In genomic region chr4:106960476-106960875, GRCm38 (mm10) we compare ENCODE assay signal across 17 mouse cellular contexts. TPM values are rescaled to one million over a fixed set of nuclear protein-coding genes. Genes with fewer than 3 reads are reported as not detected.
A peak's percentile ranks its signal among the peaks of the same experiment; 100 is the strongest.
DNase-seq lines count a peak whose midpoint lies in the region; ATAC-seq and TF ChIP-seq lines count a peak whose summit lies in the region.
"Had no signal": no experiment of that assay in that cellular context is flagged by ENCODE, and none has a peak within 500 bp of the region (broad histone marks: within the 10 kb centered on the region; RNA-seq: fewer than 3 reads in every experiment).

No protein-coding gene starts in this region.

- H3K27ac ChIP-seq in hindbrain, embryonic 13.5 days = peak overlapping the region; percentile 72
- no peak overlapping the region for H3K27ac ChIP-seq in hindbrain, embryonic 16.5 days (ENCODE audit: low read depth, low read length)
- H3K27ac ChIP-seq in MEL (ENCODE audit: control insufficient read depth, low read depth, low read length) = no peak overlapping the region
- peak overlapping the region; percentile 65 for H3K27ac ChIP-seq in forebrain, embryonic 16.5 days (ENCODE audit: low read length)
- peak overlapping the region; percentile 18; the same call in 1 of the 2 replicates for H3K27ac ChIP-seq in neural tube, embryonic 15.5 days (replicated peaks)
- H3K27ac ChIP-seq: embryonic facial prominence, embryonic 15.5 days; heart, embryonic 15.5 days; kidney, postnatal 0 days; liver, embryonic 14.5 days had no signal

- H3K9ac ChIP-seq in hindbrain, embryonic 13.5 days = no peak overlapping the region
- no peak overlapping the region for H3K9ac ChIP-seq in hindbrain, embryonic 16.5 days (ENCODE audit: low read depth, low read length)
- no peak overlapping the region for H3K9ac ChIP-seq in MEL (ENCODE audit: control insufficient read depth, low read depth, low read length, poor library complexity, severe bottlenecking)
- H3K9ac ChIP-seq in forebrain, embryonic 16.5 days (replicated peaks; ENCODE audit: low read depth, low read length) = no peak overlapping the region
- no peak overlapping the region for H3K9ac ChIP-seq in neural tube, embryonic 15.5 days (replicated peaks)
- H3K9ac ChIP-seq: embryonic facial prominence, embryonic 15.5 days; heart, embryonic 15.5 days; liver, embryonic 14.5 days had no signal

- no peak for TF ChIP-seq EP300 in MEL (IDR thresholded peaks at IDR 0.05; ENCODE audit: low read depth in 1 of 2, low read length in 2 of 2)

- no peak for TF ChIP-seq POLR2A in MEL (IDR thresholded peaks at IDR 0.05; ENCODE audit: control insufficient read depth in 1 of 2, insufficient read depth in 1 of 2, low read depth in 1 of 2, low read length in 2 of 2, poor library complexity in 1 of 2)

- no peak for TF ChIP-seq RAD21 in MEL (IDR thresholded peaks at IDR 0.05; ENCODE audit: low read depth, low read length)

- H3K9me3 ChIP-seq in hindbrain, embryonic 13.5 days = no peaks in the 10 kb centered on the region
- no peaks in the 10 kb centered on the region for H3K9me3 ChIP-seq in hindbrain, embryonic 16.5 days (ENCODE audit: control insufficient read depth, low read length)
- H3K9me3 ChIP-seq in MEL (replicated peaks; ENCODE audit: insufficient read depth, low read length) = no peaks in the 10 kb centered on the region
- no peaks in the 10 kb centered on the region for H3K9me3 ChIP-seq in forebrain, embryonic 16.5 days (ENCODE audit: control insufficient read depth, low read length)
- no peaks in the 10 kb centered on the region for H3K9me3 ChIP-seq in neural tube, embryonic 15.5 days (replicated peaks)
- H3K9me3 ChIP-seq: embryonic facial prominence, embryonic 15.5 days; G1E; heart, embryonic 15.5 days had no signal

- H3K4me3 ChIP-seq in hindbrain, embryonic 13.5 days = no peak overlapping the region
- H3K4me3 ChIP-seq in hindbrain, embryonic 16.5 days (ENCODE audit: low read length) = no peak overlapping the region
- no peak overlapping the region for H3K4me3 ChIP-seq in MEL (ENCODE audit: control insufficient read depth in 1 of 2, insufficient read depth in 1 of 2, low read depth in 2 of 2, low read length in 2 of 2)
- H3K4me3 ChIP-seq in forebrain, embryonic 16.5 days (replicated peaks; ENCODE audit: low read length) = no peak overlapping the region
- H3K4me3 ChIP-seq in neural tube, embryonic 15.5 days (replicated peaks) = no peak overlapping the region
- H3K4me3 ChIP-seq: embryonic facial prominence, embryonic 15.5 days; heart, embryonic 15.5 days had no signal

- no peak overlapping the region for H3K4me2 ChIP-seq in hindbrain, embryonic 13.5 days
- no peak overlapping the region for H3K4me2 ChIP-seq in hindbrain, embryonic 16.5 days (ENCODE audit: low read length)
- H3K4me2 ChIP-seq in forebrain, embryonic 16.5 days (ENCODE audit: low read length) = no peak overlapping the region
- no peak overlapping the region for H3K4me2 ChIP-seq in neural tube, embryonic 15.5 days
- H3K4me2 ChIP-seq: embryonic facial prominence, embryonic 15.5 days; heart, embryonic 15.5 days had no signal

- peaks cover 96% of the 10 kb centered on the region for H3K4me1 ChIP-seq in hindbrain, embryonic 13.5 days (replicated peaks)
- H3K4me1 ChIP-seq in hindbrain, embryonic 16.5 days (ENCODE audit: control insufficient read depth, insufficient read depth, low read depth, low read length) = peaks cover 36% of the 10 kb centered on the region
- H3K4me1 ChIP-seq in MEL (ENCODE audit: control insufficient read depth in 1 of 2, insufficient read depth in 2 of 2, low read length in 2 of 2) = peaks cover 20 to 27% of the 10 kb centered on the region in 2 experiments
- peaks cover 66% of the 10 kb centered on the region for H3K4me1 ChIP-seq in forebrain, embryonic 16.5 days (replicated peaks; ENCODE audit: control insufficient read depth, insufficient read depth, low read length)
- peaks cover 73% of the 10 kb centered on the region for H3K4me1 ChIP-seq in neural tube, embryonic 15.5 days

- 88% methylated on average over 2 of the region's 2 CpGs for WGBS in hindbrain, embryonic 13.5 days
- WGBS in hindbrain, embryonic 16.5 days = 91% methylated on average over 2 of the region's 2 CpGs
- WGBS in forebrain, embryonic 16.5 days = 50% methylated on average over 2 of the region's 2 CpGs
- 79% methylated on average over 2 of the region's 2 CpGs for WGBS in neural tube, embryonic 15.5 days

- ATAC-seq in hindbrain, embryonic 13.5 days (ENCODE audit: low FRiP score) = no peak
- ATAC-seq in hindbrain, embryonic 16.5 days = no peak
- ATAC-seq in forebrain, embryonic 16.5 days = no peak
- ATAC-seq in neural tube, embryonic 15.5 days (ENCODE audit: low FRiP score) = no peak
- ATAC-seq: inflammation-experienced regulatory T-cells, adult 6 months had no signal

- no peak for DNase-seq in MEL (ENCODE audit: low read depth, low spot score)
- DNase-seq in frontal cortex, postnatal 36 days (ENCODE audit: low spot score in 2 of 2) = no peak
- DNase-seq in lung, postnatal 10 days = no peak
- DNase-seq in heart, adult 9 months (ENCODE audit: low spot score in 2 of 2) = no peak
- DNase-seq: B cell, adult 2 months; lung, postnatal 14 days; thymus, postnatal 4 days had no signal

- TF ChIP-seq CTCF in MEL (IDR thresholded peaks at IDR 0.05 in 2 of 3, conservative IDR thresholded peaks at IDR 0.05 in 1 of 3; ENCODE audit: control insufficient read depth in 1 of 3, insufficient read depth in 1 of 3, low read depth in 2 of 3, low read length in 3 of 3, poor library complexity in 1 of 3, severe bottlenecking in 1 of 3) = no peak

- H3K79me2 ChIP-seq in MEL (ENCODE audit: control insufficient read depth, insufficient read depth, low read length, poor library complexity) = peaks cover 27% of the 10 kb centered on the region

- H3K36me3 ChIP-seq in hindbrain, embryonic 13.5 days = peaks cover 4% of the 10 kb centered on the region; the same call in 1 of the 2 replicates
- no peaks in the 10 kb centered on the region for H3K36me3 ChIP-seq in hindbrain, embryonic 16.5 days (ENCODE audit: control insufficient read depth, insufficient read depth, low read length)
- peaks cover 0 to 23% of the 10 kb centered on the region in 2 experiments; a peak in 3 of 4 replicates for H3K36me3 ChIP-seq in MEL (ENCODE audit: control insufficient read depth in 1 of 2, insufficient read depth in 2 of 2, low read length in 2 of 2)
- no peaks in the 10 kb centered on the region for H3K36me3 ChIP-seq in forebrain, embryonic 16.5 days (ENCODE audit: control insufficient read depth, insufficient read depth)
- H3K36me3 ChIP-seq in neural tube, embryonic 15.5 days = no peaks in the 10 kb centered on the region
- H3K36me3 ChIP-seq: heart, embryonic 15.5 days had no signal

- no peaks in the 10 kb centered on the region for H3K27me3 ChIP-seq in hindbrain, embryonic 13.5 days
- no peaks in the 10 kb centered on the region for H3K27me3 ChIP-seq in hindbrain, embryonic 16.5 days (replicated peaks; ENCODE audit: control insufficient read depth, insufficient read depth, low read length)
- no peaks in the 10 kb centered on the region for H3K27me3 ChIP-seq in MEL (ENCODE audit: control insufficient read depth in 1 of 2, insufficient read depth in 2 of 2, low read length in 2 of 2)
- no peaks in the 10 kb centered on the region for H3K27me3 ChIP-seq in forebrain, embryonic 16.5 days (replicated peaks; ENCODE audit: control insufficient read depth, insufficient read depth, low read length)
- H3K27me3 ChIP-seq in neural tube, embryonic 15.5 days (replicated peaks) = no peaks in the 10 kb centered on the region
- H3K27me3 ChIP-seq: embryonic facial prominence, embryonic 15.5 days; heart, embryonic 15.5 days had no signal

TF ChIP-seq in MEL, 35 proteins besides CTCF, POLR2A, EP300 and RAD21:
- TF ChIP-seq TAL1 (IDR thresholded peaks at IDR 0.05; ENCODE audit: low read length) (no peak), JUND (IDR thresholded peaks at IDR 0.05; ENCODE audit: low read depth, low read length) (no peak), NELFE (IDR thresholded peaks at IDR 0.05; ENCODE audit: low read depth, low read length) (no peak), MAFK (IDR thresholded peaks at IDR 0.05; ENCODE audit: borderline replicate concordance, low read depth, low read length) (no peak), ZKSCAN1 (IDR thresholded peaks at IDR 0.05; ENCODE audit: low read depth, low read length) (peak; percentile 42), NRF1 (IDR thresholded peaks at IDR 0.05; ENCODE audit: insufficient read depth, low read depth, low read length, poor library complexity, severe bottlenecking) (no peak), ZC3H11A (IDR thresholded peaks at IDR 0.05; ENCODE audit: low read depth, low read length) (no peak), TCF12 (IDR thresholded peaks at IDR 0.05; ENCODE audit: low read depth, low read length) (no peak)

RNA-seq across cellular contexts. Expression of gene Ssbp3, which starts 50.0 kb away (rescaled TPM):
- 179 and 180 TPM in 2 replicates for polyA plus RNA-seq in hindbrain, embryonic 13.5 days (2015; fragmentation: Nextera tagmentation; extraction: Ambion mirVana)
- 82.9 and 115 TPM in 2 replicates for polyA plus RNA-seq in hindbrain, embryonic 16.5 days (2015; fragmentation: Nextera tagmentation; extraction: Ambion mirVana)
- 28.3 and 30.5 TPM in 2 replicates for total RNA-seq in MEL (2012; rRNA removed)
- 100 to 1,000 TPM; 116 to 242 TPM for polyA plus RNA-seq in MEL (2012; ENCODE audit: insufficient read depth in 1 of 2, insufficient read length in 2 of 2, low read depth in 1 of 2, low replicate concordance in 2 of 2, missing spikeins in 1 of 2)
- polyA plus RNA-seq in forebrain, embryonic 16.5 days (2015; fragmentation: Nextera tagmentation; extraction: Ambion mirVana) = 163 and 167 TPM in 2 replicates
- 118 and 130 TPM in 2 replicates for polyA plus RNA-seq in neural tube, embryonic 15.5 days (2015; fragmentation: Nextera tagmentation; extraction: Ambion mirVana)

Comparison
In these comparisons a context has a peak if more than half of its experiments do, and no peak if none do; other contexts are left out.
1. H3K27ac ChIP-seq: peak in hindbrain, embryonic 13.5 days (single experiment), forebrain, embryonic 16.5 days (single experiment) and neural tube, embryonic 15.5 days (single experiment); none in hindbrain, embryonic 16.5 days (single experiment) and MEL (single experiment).